Mouse (Mus musculus) heart, postnatal 0 days (tissue): ENCODE data around the gene Uqcrq.

ENCODE experiments used
- CTCF ChIP-seq: IDR thresholded peaks from 2 replicates; pipeline ENCODE4 v1.5.1; 2016; ENCODE audit warnings: antibody characterized with exemption, control low read depth, low read depth
- EP300 ChIP-seq: IDR thresholded peaks from 2 replicates; pipeline ENCODE4 v1.6.1; 2016; ENCODE audit warnings: antibody characterized with exemption, low read depth

GRCm38 (mm10) chr11:53429182-53429581 is 1.4 kb downstream of the Uqcrq start:
- no peak for TF ChIP-seq CTCF
- no peak for TF ChIP-seq EP300
